Mouse (Mus musculus): ENCODE results near the gene Slc17a1. TPM values are rescaled to one million over a fixed set of nuclear protein-coding genes. Genes with fewer than 3 reads are reported as not detected.
A peak's percentile ranks its signal among the peaks of the same experiment; 100 is the strongest.

The Slc17a1 gene
- total RNA-seq (2021): not detected
- long read RNA-seq, experiment 1: 0 reads
- long read RNA-seq, experiment 2: 0 reads

DNA sequence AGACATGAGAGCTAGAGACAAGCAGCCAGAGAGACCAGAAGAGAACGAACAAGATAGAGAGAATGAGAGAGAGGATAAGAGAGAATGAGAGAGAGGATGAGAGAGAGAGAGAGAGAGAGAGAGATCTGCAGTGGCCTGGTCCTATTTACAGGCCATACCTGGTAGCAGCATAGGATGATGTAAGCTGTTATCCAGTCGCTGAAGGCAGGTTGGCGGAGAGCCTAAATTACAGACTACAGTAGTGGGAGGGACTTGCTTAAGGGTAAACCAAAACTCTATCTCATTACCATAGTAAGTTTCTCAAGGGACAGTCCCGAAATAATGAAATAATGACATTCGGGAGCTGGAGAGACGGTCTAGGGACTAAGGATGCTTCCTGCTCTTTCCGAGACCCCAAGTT, at the start of gene Slc17a1:
Gene Slc17a1 (plus strand): TSS at position 346 of the 400 bp plus-strand sequence.
- no peak for DNase-seq
- intact Hi-C loops (cut with DNase I): no loop called here

DNA sequence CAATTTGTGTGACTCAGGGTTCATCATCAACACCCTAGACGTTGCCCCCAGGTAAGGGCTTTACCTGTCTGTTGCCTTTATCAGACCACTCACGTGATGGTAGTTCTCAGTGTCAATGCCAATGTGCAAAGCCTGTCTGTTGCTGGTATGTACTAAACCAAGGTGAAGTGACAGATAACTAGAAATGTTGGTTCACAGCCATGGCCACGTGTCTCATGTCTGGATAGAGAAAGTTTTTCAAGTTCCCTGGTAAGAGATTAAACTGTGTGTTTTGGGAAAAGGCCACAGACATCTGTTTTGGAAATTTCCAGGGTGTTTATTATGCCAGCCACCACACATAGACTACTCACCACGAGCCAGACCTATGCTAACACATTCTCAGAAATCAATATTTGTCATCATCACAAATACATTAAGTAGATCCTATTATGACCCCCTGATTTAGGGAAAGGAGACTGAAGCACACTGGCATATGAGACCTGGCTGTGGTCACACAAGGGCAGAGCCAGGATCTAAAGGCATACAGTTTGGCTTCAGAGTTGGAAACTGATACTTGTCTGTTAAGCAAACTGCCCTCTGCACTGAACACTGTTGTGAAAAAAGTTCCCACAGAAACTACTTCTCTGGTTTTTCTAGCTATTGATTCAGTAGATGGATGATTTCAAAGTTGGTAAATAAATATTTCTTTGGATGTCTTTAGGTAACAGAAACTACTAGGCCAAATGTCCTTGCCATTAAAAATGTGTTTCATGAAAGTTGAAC, 47.2 kb upstream of the Slc17a1 start:
- intact Hi-C loops (cut with DNase I): no loop called here

DNA sequence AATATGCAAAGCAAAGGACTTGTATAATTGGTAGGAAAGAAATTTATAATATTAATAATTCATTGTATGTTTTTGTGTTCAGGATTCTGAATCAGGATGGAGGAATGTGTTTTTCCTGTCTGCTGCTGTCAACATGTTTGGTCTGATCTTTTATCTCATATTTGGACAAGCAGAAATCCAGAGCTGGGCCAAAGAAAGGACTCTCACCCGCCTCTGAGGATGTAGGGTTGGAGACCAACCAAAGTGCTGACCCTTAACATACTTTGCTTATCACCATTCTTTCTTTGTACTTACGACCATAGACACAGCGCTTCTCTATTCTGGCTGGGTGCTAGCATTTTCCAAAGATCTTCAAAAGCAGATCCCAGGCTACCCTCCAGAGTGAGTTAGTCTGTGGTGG, 45.3 kb upstream of the Slc17a1 start:
- intact Hi-C loops (cut with DNase I): no loop called here
- no peak for DNase-seq

More for the DNA sequence above, 47.2 kb upstream of the Slc17a1 start:
- no peak for DNase-seq

DNA sequence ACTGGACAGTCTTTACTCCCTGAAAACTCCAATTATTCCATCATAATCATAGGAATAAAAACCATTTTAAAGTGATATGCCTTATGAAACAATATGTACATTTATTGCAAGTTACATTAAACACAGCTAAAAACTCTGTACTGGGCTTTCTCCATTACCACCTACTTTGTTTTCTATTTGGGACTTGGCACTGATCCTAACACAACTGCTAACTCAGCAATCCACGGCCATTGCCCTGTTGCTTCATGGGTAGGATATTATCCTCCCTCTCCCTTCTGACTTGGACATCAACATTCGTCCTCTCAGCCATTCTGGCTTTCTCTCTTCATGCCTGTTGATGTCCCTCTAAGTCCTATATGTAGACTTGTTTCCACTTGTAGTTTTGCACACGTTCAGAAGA, 40.9 kb upstream of the Slc17a1 start:
- DNase-seq: no peak
- intact Hi-C loops (cut with DNase I): no loop called here

DNA sequence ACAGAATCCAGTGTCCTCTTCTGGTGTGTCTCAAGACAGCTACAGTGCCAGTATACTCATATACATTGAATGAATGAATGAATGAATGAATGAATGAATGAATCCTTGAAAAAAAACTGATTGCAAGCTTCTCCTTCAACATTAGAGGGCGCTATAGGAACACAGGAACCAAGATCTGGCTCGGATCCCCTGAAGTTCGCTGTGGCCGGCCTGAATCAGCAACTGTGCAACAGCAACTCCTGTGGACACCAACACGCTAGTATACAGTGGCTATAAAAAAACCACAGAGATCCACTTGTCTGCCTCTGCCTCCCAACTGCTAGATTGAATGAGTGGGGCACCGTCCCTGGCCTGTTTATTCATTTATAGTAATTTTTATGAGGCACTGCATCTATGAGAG, 34.5 kb upstream of the Slc17a1 start:
- DNase-seq: peak in 1 of 2 experiments; percentile 8
- intact Hi-C loops (cut with DNase I): loop anchor here (2.0 to 5.0 kb wide), 2 partner anchors 118 to 449 kb away; partner anchors contain the start of gene Carmil1

DNA sequence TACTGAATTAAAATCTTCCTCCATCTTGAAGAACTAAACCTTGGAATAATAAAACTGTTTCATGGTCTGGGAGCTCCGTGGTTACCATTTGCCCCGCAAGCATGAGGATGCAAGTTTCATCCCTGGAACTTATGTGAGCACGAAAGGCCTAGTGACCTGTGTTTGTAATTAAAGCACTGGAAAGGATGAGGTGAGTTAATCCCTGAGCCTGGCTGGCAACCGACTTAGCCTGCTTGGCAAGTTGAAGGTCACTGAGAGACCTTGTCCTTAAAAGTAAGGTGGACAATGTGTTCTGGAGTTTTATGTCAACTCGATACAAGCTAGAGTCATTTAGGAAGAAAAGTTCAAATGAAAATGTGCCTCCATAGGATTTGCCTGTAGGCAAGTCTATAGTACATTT, 32.7 kb upstream of the Slc17a1 start:
- DNase-seq: no peak
- intact Hi-C loops (cut with DNase I): loop anchor here (5.0 kb wide), 1 partner anchor 447 kb away; the partner anchor contains the start of gene Carmil1

DNA sequence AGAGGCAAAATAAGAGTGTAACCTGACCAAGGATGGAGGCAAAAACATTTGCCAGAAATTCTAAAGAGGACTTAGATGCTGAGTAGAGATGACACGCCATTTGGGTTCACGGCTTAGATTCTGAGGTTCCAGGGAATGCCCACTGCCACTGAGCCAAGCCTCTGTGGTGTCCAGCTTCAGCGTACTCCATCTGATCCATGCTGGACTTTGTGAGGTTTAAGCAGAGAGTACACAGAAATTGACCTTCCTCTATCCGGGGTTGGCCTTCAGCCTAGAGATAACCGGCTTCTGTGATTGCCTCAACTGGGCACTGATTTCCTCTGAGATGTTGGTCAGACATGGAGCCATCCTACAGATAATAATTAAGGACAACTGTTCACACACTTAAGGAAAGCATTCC, 30.9 kb upstream of the Slc17a1 start:
- intact Hi-C loops (cut with DNase I): no loop called here
- no peak for DNase-seq

DNA sequence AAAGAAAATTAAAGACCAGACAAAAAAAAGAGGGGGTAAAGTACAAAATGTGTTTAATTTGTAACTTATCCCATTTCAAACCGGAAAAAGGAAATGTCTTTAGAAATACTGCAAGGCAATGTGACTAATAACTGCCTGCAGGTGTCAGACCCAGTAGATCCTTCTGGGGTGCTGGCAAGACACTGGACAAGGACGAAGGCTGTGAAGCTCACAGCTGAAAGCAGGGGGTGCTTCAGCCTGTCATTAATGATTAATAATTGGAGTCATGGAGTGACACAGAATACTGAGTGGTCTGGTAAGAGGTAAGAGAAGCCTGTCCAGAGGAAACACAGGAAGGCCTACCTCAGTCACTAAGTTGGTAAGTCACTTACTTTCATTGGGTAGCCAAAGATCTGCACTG, 28.2 kb upstream of the Slc17a1 start, which contains the start of gene Slc17a3:
Gene Slc17a3 (plus strand): TSS at position 127 of the 400 bp plus-strand sequence.
- intact Hi-C loops (cut with DNase I): no loop called here
- no peak for DNase-seq

DNA sequence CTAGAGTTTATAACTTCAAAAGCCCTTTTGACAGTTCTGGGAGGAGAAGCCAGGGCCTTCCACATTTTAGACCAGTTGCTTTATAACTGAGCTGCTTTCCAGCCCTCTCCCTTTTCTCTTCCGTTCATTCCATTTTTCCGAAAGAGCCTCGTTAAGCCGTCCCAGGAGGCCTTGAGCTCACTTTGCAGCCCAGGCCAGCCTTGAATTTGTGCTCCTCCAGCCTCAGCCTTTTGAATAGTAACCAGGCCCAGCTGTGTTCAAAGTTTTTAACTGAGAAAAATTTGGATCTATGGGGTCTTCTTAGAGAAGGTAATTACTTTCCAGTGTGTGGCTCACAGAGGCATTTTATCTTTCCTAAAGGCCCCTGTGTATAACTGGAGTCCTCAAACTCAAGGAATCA, 21.7 kb upstream of the Slc17a1 start:
- intact Hi-C loops (cut with DNase I): no loop called here
- no peak for DNase-seq

DNA sequence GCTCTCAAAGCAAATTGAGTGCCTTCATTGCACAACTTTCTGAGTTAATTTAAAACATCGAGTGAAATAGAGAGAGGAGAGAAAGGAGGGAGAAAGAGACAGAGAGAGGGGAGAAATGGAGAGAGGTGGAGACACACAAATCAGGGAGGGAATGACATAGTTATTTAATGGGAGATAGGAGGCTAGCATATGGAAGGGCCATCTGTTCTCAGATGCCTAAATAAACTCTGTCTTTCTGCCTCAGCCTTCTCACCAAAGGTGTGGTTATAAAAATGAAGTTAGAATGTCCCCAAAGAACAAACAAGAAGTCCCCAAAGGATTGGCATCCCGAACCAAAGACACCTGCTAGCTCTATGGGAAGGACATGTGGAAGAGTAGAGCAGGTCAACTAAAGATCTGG, 18.3 kb upstream of the Slc17a1 start:
- intact Hi-C loops (cut with DNase I): no loop called here
- DNase-seq: no peak

DNA sequence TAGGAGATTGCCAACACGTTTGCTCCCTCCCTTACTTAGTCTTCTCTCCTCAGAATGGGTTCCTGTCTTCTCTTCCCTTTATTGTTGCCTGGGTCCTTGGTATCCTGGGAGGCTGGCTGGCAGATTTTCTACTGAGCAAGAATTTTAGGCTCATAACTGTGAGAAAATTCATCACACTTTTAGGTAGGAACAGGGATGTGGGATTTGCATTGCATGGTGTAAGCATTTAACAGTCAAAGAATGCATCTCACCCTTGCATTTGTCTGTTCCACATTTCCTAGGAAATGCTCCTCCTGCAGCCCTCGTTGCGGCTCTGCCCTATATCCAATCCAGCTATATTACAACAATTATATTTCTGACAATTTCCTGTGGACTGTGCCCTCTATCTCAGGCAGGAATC, 11.1 kb upstream of the Slc17a1 start:
- intact Hi-C loops (cut with DNase I): no loop called here
- no peak for DNase-seq

DNA sequence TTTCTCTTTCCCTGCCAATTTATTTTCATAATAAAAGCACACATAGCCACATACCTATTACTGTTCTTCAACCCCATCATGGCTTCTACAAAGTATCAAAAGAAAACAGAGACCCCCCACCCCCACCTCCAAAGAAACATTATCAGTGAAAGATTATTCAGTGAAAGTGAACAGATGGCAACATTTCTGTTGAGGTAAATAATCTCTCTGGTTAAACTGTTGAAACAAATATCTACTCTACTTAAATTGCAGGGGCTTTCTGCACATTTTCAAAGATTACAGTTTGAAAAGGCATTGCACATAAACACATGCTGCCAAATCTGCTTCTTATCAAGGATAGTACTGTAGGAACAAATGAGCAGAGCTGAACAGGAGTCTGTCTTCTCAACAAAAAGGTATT, 5.7 kb upstream of the Slc17a1 start:
- intact Hi-C loops (cut with DNase I): no loop called here
- no peak for DNase-seq

DNA sequence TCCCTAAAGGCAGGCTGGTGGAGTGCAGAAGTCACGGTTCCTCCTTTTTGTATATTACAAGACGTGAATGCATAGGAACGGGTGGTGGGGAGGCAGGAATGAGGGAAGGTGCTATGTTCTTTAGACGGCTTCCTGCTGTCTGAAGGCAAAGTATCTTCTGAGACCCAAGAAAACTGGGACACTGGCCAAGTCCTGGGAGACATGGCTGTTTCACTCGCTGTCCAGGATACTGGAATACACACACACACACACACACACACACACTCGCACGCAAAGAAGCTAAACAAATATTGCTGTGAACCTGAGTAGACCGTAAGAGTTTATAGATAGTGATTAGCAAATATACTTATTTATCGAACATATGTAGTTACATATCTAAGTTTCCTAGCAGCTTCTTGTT, 2.8 kb upstream of the Slc17a1 start:
- intact Hi-C loops (cut with DNase I): no loop called here
- DNase-seq: no peak

DNA sequence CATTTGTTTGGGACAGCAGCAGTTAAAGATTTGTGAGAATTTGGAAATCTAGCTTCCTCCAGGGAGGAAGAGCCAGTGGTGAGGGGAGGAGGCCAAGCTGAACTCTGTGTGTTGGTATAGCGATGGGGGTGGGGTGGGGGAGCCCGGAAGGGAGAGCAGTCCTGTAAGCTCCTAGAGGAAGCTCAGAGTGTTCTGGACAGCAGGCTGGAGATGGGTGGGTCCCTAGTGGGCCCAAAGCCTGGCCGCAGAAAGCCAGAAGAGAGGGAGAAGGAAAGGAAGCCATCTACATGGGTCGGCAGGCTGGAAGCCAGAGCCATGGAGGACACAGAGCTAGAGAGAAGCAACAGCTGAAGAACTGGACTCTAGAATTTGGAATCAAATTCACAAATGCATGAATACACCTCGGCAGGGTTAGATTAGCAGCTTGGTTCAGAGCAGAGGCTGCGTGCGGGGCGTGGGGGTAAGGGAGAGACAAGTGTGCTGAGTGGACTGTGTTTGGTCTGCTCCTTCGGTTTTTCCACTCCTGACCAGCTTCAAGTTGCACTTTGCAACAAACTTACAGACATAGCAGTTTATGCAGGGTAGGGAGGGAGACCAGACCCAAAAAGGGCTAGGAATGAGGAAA, 1.4 kb upstream of the Slc17a1 start:
- intact Hi-C loops (cut with DNase I): no loop called here
- DNase-seq: no peak

DNA sequence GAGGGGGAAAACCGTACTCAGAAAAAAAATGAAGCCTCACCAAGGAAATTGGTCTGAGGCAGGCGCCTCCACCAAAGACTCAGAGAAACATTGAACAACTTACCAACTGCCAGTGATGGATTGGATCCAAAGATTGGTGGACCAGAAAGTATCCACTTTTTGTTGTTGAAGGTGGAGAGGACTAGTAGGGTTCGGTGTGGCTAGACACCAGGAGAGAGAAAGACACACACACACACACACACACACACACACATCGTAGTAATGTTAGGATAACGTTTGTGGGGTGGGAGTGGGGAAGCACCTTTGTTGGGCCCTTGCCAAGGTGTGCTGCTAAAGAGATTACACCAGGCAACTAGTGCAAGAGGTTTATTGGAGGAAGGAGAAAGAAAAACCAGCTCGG, 550 bp upstream of the Slc17a1 start:
- DNase-seq: no peak
- intact Hi-C loops (cut with DNase I): no loop called here

DNA sequence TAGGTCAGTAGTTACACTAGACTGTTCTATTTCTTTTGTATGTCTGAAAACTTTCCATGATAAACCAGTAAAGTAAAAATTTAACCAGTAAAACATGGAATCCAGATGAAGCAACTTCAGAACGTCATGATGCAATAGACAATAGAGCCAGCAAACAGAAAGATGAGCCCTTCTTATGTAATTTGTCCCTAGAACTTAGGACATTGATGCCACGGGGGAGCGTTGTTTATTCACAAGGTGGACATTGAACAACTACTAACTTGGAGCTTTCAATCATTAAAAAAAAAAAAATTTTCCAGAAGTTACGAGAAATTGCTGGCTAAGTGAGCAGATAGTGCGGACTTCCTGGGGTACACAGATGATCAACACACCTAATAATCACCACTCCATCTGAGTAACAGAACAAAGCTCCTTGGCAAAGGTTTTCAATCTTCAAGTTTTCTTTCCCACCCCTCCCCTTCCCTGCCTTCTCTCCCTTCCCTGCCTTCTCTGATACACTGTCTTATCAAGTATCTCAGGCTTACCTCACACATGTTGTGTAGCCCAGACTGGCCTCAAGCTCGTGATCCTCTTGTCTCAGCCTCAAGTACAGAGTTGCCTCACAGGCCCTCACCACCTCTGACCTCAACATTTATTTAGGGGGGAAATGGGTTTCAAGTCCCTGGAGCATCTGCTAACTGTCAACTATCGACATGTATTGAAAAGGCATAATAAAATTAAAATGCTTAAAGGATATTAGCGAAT, 1.4 kb downstream of the Slc17a1 start:
- no peak for DNase-seq
- intact Hi-C loops (cut with DNase I): no loop called here

DNA sequence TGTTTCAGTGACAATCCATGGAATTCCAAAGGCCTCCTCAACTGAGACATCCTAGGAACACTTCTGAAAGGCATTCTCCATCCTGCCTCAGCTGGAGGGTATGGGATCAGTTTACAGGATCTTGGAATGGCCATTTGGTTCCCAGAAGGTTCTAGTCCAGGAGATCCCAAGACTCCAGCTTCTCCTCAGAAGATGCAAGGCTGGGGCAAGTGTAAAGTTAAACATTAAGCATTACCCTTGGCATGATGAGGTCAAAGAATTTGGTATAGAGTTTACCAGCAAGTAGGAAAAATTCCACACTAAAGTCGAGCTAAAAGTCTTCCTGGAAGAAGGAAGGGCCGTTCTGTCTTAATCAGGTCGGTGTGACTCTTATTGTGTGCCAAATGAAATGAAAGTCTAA, 2.4 kb downstream of the Slc17a1 start:
- no peak for DNase-seq
- intact Hi-C loops (cut with DNase I): no loop called here

DNA sequence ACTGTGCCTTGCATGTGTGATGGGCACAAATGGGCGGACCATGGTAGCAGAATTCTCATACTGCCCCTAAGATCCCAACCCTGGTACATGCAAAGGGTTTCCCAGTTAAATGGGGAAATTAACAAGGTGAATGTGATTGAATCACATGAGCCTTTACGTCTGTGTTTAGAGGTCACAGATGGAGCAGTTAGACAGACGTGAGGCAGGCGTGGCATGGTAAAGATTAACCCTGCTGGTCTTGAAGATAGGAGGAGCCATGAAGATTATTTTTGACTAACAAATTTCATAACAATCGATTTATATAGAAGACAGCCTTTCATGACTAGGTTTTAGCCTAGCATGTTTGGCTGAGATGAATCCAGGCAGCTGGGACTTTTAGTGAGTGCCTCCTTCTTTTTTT, 5.6 kb downstream of the Slc17a1 start:
- DNase-seq: no peak
- intact Hi-C loops (cut with DNase I): no loop called here

DNA sequence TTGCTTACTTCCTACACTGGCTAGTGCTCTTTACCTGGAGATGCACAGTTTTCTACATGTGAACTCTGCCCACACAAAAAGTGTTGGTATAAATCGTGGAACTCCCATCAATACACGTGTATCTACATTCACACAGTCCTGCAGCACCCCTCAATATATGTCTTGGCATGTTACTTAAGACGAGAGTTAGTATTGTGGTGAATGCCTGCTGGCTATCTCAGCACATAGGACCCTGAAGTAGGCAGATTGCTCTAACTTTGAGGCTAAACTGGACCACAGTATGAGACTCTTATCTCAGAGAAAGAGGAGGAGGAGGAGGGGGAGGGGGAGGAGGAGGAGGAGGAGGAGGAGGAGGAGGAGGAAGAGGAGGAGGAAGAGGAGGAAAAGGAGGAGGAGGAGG, 11.6 kb downstream of the Slc17a1 start:
- no peak for DNase-seq
- intact Hi-C loops (cut with DNase I): no loop called here

DNA sequence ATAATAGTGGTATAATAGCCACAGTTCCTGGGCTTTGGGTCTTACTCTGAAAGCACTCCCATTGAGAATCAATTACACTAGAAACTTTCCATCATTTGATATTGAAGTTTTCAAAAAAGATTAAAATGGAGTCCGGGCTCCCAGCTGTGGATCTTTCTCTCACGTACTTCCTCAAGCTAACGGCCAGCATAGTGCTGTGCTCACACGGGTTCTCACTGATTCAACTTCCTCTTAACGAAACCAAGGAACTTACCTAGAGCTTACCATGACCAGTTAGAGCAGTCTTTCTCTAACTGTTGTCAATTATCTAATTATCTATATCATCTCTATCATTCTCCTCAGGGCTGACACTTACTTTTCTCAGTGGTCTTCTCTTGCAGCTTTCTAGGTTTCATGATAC, 12.1 kb downstream of the Slc17a1 start:
- intact Hi-C loops (cut with DNase I): no loop called here

DNA sequence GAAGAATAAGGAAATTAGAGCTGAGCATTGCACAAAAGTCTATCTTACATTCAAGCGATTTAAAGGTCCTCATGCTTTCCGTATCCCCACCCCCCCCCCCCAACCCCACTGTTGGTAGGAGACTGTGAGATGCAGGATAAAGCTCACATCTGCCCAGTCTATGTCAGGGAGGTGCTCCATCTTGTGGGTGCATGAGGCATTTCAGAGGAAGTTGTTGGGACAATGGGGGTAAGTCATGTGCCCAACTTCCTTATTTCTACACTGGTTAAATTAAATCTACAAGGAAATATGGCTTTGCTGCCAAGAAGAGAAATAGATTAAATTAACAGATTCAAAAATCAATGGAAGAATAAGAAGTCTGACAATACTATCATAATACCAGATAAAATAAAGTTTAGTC, 18.0 kb downstream of the Slc17a1 start:
- DNase-seq: no peak
- intact Hi-C loops (cut with DNase I): no loop called here

More for the DNA sequence above, 12.1 kb downstream of the Slc17a1 start:
- no peak for DNase-seq
